In the genomic region with DNA sequence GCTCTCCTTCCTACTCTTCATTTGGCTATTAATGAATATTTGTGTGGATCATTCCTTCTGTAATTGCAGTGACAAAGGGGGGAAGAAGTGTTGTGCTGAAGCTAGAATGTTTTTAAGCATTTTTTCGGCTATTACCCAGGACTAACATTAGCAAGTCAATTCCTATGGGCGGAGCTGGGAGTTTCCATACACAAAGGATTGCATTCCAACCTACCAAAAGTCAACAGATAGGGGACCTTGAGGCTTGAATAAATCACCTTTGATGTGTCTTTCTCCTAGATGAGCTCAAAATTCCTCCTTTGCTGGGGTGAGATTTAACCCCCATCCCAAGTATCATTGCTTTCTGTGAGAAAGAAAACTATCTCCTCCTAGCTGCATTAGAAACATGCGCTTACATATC, we compare ENCODE assay signal across 23 mouse cellular contexts.
DNase-seq lines count a peak whose midpoint lies in the region; ATAC-seq lines count a peak whose summit lies in the region.
"Had no signal": no experiment of that assay in that cellular context is flagged by ENCODE, and none has a peak within 500 bp of the region (broad histone marks: within the 10 kb centered on the region; RNA-seq: fewer than 3 reads in every experiment).

No protein-coding gene starts in this region.

- no peaks in the 10 kb centered on the region for H3K9me3 ChIP-seq in kidney, embryonic 16.5 days (ENCODE audit: low read length)
- H3K9me3 ChIP-seq: embryonic facial prominence, embryonic 10.5 days; forebrain, embryonic 13.5 days; forebrain, embryonic 15.5 days; G1E had no signal

- no peak overlapping the region for H3K27ac ChIP-seq in kidney, embryonic 16.5 days (ENCODE audit: low read length)
- H3K27ac ChIP-seq: embryonic facial prominence, embryonic 10.5 days; embryonic facial prominence, embryonic 12.5 days; forebrain, embryonic 13.5 days; forebrain, embryonic 15.5 days had no signal

- 65% methylated on average over 3 of the region's 3 CpGs for WGBS in kidney, embryonic 16.5 days

- H3K4me1 ChIP-seq in kidney, embryonic 16.5 days (ENCODE audit: insufficient read depth, low read length), result no peaks in the 10 kb centered on the region
- H3K4me1 ChIP-seq: embryonic facial prominence, embryonic 10.5 days; embryonic facial prominence, embryonic 12.5 days; forebrain, embryonic 13.5 days; forebrain, embryonic 15.5 days had no signal

- no peaks in the 10 kb centered on the region for H3K27me3 ChIP-seq in kidney, embryonic 16.5 days (ENCODE audit: insufficient read depth, low read length)
- H3K27me3 ChIP-seq: CH12.LX; embryonic facial prominence, embryonic 12.5 days; forebrain, embryonic 13.5 days; forebrain, embryonic 15.5 days; Patski had no signal

- no peak overlapping the region for H3K4me3 ChIP-seq in kidney, embryonic 16.5 days (ENCODE audit: low read length)
- H3K4me3 ChIP-seq: embryonic facial prominence, embryonic 10.5 days; embryonic facial prominence, embryonic 12.5 days; forebrain, embryonic 13.5 days; forebrain, embryonic 15.5 days had no signal

- no peak for ATAC-seq in kidney, embryonic 16.5 days (ENCODE audit: low FRiP score, low TSS enrichment)
- ATAC-seq: activated CD4-positive, CD25-positive, alpha-beta regulatory T cell, adult 4 months; CD4-positive, CD25-positive, alpha-beta regulatory T cell, adult 4 months; forebrain, embryonic 13.5 days; forebrain, embryonic 15.5 days; forebrain, postnatal 0 days; Patski had no signal

- no peak overlapping the region for H3K9ac ChIP-seq in kidney, embryonic 16.5 days (replicated peaks; ENCODE audit: low read length)
- H3K9ac ChIP-seq: embryonic facial prominence, embryonic 12.5 days; forebrain, embryonic 13.5 days; forebrain, embryonic 15.5 days; forebrain, postnatal 0 days had no signal

- no peaks in the 10 kb centered on the region for H3K36me3 ChIP-seq in kidney, embryonic 16.5 days (ENCODE audit: insufficient read depth, low read length)
- H3K36me3 ChIP-seq: embryonic facial prominence, embryonic 10.5 days; embryonic facial prominence, embryonic 12.5 days; forebrain, embryonic 15.5 days; G1E had no signal

- peak; percentile 3 for DNase-seq in adrenal gland, adult 2 months
- no peak for DNase-seq in adrenal gland, postnatal 14 days
- peak; percentile 93 for DNase-seq in R1 (ENCODE audit: low read depth, low spot score)
- no peak for DNase-seq in thymus, adult 18-20 months
- DNase-seq: adrenal gland, postnatal 10 days; adrenal gland, postnatal 36 days; B cell, adult 2 months; cerebellum, adult 11-12 months; cerebellum, adult 2 months; cerebellum, adult 9-10 months; cerebellum, postnatal 10 days; cerebellum, postnatal 25 days; forebrain, postnatal 0 days had no signal

- H3K4me2 ChIP-seq in kidney, embryonic 16.5 days (replicated peaks; ENCODE audit: low read depth, low read length), result no peak overlapping the region
- H3K4me2 ChIP-seq: embryonic facial prominence, embryonic 12.5 days; forebrain, embryonic 13.5 days; forebrain, embryonic 15.5 days had no signal

Comparison
In these comparisons a context has a peak if more than half of its experiments do, and no peak if none do; other contexts are left out.
1. DNase-seq: peak in adrenal gland, adult 2 months (single experiment) and R1 (single experiment); none in adrenal gland, postnatal 14 days (single experiment) and thymus, adult 18-20 months (0 of 2).